Mouse (Mus musculus) lung, adult 2 months (tissue): ENCODE measurements around the gene Snx18.

Source experiments
- CTCF ChIP-seq: fragments of 200-500 bp; IDR thresholded peaks from 2 replicates; pipeline ENCODE4 v1.5.1; 2011; ENCODE audit warnings: mild to moderate bottlenecking, low read length, control low read depth; ENCODE audit not compliant: insufficient read depth
- POLR2A ChIP-seq: fragments of 200-500 bp; IDR thresholded peaks from 2 replicates; pipeline ENCODE4 v1.6.1; 2011; ENCODE audit warnings: low read depth, mild to moderate bottlenecking, control low read depth, low read length, borderline replicate concordance; ENCODE audit errors: extremely low read depth

DNA sequence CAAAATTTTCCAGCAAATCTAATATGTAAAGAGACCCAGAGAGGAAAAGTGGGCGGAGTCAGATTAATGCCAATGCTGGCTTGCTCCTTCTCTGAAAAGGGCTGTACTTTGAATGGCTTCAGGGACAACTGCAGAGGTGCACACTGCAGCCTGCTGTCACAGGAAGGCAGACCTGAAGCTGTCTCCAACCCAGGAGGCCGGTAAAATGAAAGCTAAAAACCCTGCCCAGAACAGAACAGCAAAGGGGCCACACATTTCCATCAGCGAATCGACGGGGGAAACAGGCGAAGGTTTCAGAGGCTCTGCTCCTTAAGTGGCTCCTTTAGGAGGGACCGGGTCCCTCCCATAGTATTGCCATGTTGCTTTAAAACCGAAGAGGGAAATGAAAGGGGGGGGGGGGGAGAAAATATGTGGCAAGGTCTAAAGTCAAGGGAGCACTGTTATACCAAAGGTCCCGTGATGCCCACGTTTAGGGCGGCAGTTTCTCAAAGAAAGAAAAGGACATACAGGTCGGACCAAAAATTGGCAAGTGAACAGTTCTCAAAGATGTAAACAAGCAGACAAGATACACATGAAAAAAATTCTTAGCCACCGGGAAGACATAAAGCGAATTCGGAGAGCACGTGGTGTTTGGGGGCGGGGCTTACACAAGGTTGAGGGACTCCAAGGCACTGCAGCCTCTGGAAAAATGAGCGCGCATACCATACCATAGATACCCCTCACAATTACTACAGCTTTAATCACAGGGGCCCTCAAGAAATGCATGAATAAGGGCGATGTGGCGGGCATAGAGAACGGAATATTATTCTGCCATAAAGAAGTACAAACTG lies 18.4 kb downstream of the Snx18 start:
- no peak for TF ChIP-seq CTCF
- no peak for TF ChIP-seq POLR2A
